Mouse (Mus musculus) bone marrow macrophage, adult 2 months (primary cell): ENCODE measurements around the gene Casc4. TPM values are rescaled to one million over a fixed set of nuclear protein-coding genes. Genes with fewer than 3 reads are reported as not detected.
"Not testable (repeated sequence)": the region's sequence is repeated elsewhere in the genome, so short reads cannot be mapped to it uniquely, and the experiment has no call there.

ENCODE experiments used
- H3K27ac ChIP-seq: 2 replicates; pipeline ENCODE4 v1.5.1; 2012; ENCODE audit warnings: low read depth, low read length; ENCODE audit not compliant: insufficient read depth
- H3K4me1 ChIP-seq: 2 replicates; pipeline ENCODE4 v1.6.1; 2012; ENCODE audit warnings: low read length; ENCODE audit not compliant: control insufficient read depth, insufficient read depth
- H3K4me3 ChIP-seq: 2 replicates; pipeline ENCODE4 v1.5.1; 2012; ENCODE audit warnings: mild to moderate bottlenecking, low read length, moderate library complexity; ENCODE audit not compliant: insufficient read depth
- CTCF ChIP-seq: IDR thresholded peaks from 2 replicates; pipeline ENCODE4 v1.5.1; 2012; ENCODE audit warnings: low read depth, mild to moderate bottlenecking, low read length, moderate library complexity
- POLR2A ChIP-seq: IDR thresholded peaks from 2 replicates; pipeline ENCODE4 v1.6.1; 2012; ENCODE audit warnings: mild to moderate bottlenecking, low read depth, low read length, borderline replicate concordance
- polyA plus RNA-seq: library from polyadenylated mRNA; stranded (reverse); fragments of >200 nt; gene quantifications from 2 replicates; pipeline ENCODE4 v1.2.4, GENCODE M21; 2012; ENCODE audit not compliant: missing spikeins, insufficient read depth, insufficient read length

Casc4 gene
- polyA plus RNA-seq, 1 experiment, result not detected

DNA sequence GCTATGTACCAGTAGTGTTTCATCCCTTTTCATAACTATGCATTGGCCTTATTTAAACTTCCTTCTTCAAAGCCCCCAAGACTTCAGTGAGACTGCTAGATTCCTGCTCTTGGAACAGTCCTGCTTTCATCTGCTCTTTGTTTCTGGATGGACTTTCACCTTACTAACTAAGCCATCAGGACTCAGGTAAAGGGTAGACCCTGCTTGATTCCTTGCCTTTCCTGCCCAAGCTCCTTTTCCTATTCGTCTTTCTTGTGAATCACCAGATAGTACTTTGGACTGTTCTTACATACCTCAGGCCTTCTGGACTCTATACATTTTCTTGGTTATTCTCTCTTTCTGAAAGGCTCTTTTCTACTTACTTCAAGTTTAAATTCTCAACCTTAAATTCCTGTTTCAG lies 30.1 kb downstream of the Casc4 start:
- TF ChIP-seq POLR2A (no peak), CTCF (no peak)
- no peak overlapping the region for H3K27ac ChIP-seq
- no peaks in the 10 kb centered on the region for H3K4me1 ChIP-seq
- no peak overlapping the region for H3K4me3 ChIP-seq

DNA sequence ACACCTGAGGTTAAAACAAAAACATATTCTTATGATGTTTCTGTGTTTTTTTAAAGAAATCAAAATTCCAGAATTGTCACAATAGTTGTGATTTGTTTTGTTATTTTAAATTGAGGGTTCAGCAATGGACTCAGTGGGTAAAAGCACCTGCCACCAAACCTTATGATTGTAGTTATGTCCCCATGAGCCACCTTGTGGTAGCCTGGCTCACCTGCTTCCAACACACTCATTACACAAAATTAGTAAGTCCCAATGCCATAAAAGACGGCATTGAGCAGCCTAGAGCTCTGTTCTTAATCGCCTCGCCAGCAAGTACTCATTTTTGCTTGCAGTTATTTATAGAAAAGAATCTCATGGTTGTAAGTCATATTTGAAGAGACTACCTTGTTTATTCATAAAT lies 43.2 kb downstream of the Casc4 start:
- H3K27ac ChIP-seq, result no peak overlapping the region
- H3K4me3 ChIP-seq, result no peak overlapping the region
- H3K4me1 ChIP-seq, result no peaks in the 10 kb centered on the region; the same call in 1 of the 2 replicates
- TF ChIP-seq CTCF, result no peak
- TF ChIP-seq POLR2A, result no peak

DNA sequence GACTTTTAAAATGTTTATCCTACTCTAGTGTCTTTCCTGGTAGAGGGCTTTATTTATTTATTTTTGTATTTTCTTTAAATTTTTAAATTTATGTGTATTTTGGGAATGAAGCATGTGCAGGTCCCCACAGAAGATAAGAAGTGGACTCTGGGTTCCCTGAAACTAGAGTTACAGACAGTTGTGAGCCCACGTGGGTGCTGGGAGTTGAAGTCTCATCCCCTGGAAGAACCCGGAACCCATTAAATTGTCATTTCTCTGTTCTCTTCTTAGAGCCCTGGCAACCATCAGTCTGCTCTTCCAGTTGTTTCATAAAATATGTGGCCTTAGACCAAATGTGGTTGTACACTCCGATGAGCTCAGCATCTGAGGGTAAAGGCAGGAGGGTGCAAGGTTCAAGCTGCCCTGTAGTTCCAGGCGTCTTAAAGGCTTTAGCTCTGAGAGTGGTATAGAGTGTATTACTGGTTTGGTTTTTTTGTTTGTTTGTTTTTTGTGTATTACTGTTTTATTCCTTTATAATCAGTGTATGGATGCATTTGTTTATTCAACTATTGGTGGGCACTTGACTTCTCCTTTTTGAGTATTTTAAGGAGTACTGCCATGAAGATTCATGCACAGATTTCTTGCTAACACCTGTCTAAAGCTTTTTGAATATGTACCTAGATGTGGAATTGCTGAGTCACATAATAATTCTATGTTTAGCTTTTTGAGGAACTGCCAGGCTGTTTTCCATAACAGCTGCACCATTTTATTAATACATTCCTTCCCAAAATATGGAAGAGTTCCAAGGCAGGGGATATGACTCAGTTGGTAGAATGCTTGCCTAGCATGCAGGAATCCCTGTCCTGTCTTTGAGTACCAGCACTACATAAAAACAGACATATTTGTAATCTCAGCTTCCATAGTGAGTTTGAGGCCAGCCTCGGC lies 49.5 kb downstream of the Casc4 start:
- H3K4me3 ChIP-seq, result no peak overlapping the region
- H3K27ac ChIP-seq, result no peak overlapping the region
- peaks cover 5% of the 10 kb centered on the region for H3K4me1 ChIP-seq
- TF ChIP-seq CTCF, result no peak
- TF ChIP-seq POLR2A, result no peak

DNA sequence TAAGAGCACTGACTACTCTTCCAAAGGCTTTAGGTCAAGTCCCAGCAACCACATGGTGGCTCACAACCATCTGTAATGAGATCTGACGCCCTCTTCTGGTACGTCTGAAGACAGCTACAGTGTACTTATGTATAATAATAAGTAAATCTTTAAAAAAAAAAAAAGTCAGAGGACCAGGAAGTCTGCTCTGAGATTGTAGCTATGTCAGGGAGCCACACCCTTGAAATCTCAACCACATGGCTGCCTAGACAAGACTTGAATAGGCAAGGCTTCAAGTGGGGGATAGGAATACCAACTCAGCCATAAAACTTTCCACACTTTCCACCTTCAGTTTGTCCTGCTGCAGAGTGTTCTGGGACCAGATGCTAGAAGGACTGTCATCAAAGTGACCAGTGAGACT lies 70.9 kb downstream of the Casc4 start:
- H3K4me1 ChIP-seq, H3K27ac ChIP-seq, H3K4me3 ChIP-seq: not testable (repeated sequence)

DNA sequence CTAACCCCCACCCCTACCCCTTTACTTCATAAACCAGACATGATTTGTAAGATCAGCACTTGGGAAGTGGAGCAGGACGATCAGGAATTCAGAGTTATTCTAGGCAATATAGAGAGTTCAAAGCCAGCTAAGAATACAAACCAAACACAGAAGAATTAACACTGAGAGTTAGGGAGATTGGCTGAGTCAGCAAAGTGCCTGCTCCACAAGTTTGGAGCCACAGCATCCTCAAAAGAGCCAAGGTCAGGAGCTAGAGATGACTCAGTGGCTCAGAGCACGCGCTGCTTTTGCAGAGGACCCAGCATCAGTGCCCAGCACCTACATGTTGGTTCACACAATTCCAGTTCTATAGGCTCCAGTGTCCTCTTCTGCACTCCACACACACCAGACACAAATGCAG lies 76.6 kb downstream of the Casc4 start:
- TF ChIP-seq POLR2A, result no peak
- TF ChIP-seq CTCF, result no peak
- Histone ChIP-seq H3K4me1 (no peaks in the 10 kb centered on the region), H3K4me3 (no peak overlapping the region), H3K27ac (no peak overlapping the region)

DNA sequence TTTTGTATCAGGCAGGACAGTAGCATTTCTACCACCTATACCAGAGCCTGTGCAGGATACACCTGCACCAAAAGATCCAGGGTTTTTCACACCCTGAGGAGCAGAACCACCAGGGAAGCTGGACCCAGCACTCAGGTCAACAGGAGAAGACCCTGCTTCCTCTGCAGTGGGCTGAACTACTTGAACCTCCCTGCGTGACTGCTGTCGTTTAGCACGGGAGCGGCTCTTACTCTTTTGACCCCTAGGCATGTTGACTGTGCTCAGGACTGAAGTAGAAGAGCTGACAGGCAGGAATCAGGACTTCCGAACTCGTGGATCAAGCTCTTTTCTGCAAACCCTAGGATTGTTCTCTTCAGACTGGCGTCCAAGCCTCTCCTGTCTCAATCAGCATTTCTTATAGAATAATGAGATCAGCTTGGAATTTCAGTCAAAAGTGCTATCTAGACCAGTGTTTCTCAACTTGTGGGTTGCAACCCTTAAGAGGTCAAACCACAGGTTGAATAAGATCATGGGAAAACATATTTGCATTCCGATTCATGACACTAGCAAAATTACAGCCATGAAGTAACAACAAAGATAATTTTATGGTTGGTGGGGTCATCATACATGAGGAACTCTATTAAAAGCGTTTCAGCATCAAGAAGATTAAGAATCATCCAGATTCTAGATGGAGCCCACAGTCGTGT lies 88.3 kb downstream of the Casc4 start:
- H3K27ac ChIP-seq, result peak overlapping the region; percentile 44

DNA sequence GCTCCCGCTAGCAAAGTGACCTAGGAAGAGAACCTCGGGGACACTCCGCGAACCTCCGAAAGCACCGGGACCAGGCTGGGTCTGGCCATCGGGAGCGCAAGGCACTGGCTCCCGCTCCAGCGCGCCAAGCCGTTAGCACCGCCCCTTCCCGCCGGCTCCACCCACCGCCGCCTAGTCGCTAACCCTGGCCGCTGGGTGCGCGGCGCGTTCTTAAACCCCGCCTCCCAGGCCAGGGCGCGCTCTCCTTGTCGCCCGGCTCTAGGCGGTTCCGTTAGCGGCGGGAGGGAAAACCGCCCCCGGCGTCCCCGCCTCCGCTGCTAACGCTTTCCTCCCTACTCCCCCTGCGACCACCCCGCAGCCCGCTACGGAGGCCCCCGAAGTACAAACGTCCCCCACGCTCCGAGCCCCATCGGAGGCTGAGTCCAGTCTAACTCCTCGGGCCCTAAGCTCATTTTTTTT lies 89.0 kb downstream of the Casc4 start, which contains the start of the genes Ctdspl2 and Mageb3:
Gene Ctdspl2, plus strand, starts transcription at position 237 of the 459 bp plus-strand sequence.
Gene Mageb3, minus strand, starts transcription at position 328 of the 459 bp plus-strand sequence.
- Histone ChIP-seq H3K4me1 (peaks cover 8% of the 10 kb centered on the region), H3K27ac (peak within 1 kb of the TSS; percentile 94), H3K4me3 (peak within 1 kb of the TSS; percentile 100)
- TF ChIP-seq POLR2A (no peak), CTCF (no peak)

More for the DNA sequence above, 88.3 kb downstream of the Casc4 start:
- Histone ChIP-seq H3K4me3 (peak overlapping the region; percentile 100), H3K4me1 (peaks cover 9% of the 10 kb centered on the region)
- TF ChIP-seq CTCF, result no peak
- TF ChIP-seq POLR2A, result no peak

DNA sequence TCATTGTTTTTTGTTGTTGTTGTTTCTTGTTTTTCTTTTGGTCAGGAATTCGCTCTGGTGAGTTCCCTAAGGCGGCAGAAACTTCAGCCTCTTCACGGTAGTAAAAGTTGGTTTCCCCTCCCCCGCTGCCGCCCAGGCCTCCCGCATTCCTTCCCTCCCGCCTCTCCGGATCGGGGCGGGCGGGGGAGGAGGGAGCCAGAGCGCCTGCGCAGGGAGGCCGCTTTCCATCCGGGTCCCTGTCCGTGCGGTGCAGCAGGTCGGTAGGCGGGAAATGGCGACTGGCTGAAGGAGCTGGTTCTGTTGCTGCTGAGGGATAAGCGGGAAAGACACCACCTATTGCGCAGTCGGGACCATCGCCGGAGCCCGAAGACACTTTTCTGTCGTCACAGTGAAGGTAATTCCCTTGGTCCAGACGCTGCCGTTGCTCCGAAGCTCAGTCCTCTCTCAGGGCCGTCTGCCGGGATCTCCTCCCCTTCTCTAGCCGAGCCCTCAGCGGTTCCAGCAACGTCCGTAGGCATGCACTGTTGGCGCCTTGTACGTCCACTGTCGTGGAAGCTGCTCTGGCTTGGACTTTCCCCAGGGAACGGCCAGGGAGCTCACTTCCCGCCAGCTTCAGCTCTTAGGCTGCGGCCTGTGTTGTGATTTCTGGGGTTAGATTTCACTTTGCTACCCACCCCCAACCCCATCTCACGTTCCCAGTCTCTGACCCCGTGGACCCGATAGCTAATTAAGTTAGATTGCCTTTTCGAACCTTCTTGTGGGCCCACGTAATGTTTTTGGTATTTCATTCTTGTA lies 89.7 kb downstream of the Casc4 start:
- TF ChIP-seq POLR2A, result no peak
- no peak for TF ChIP-seq CTCF
- peaks cover 8% of the 10 kb centered on the region for H3K4me1 ChIP-seq
- peak overlapping the region; percentile 100 for H3K4me3 ChIP-seq
- H3K27ac ChIP-seq, result peak overlapping the region; percentile 94

DNA sequence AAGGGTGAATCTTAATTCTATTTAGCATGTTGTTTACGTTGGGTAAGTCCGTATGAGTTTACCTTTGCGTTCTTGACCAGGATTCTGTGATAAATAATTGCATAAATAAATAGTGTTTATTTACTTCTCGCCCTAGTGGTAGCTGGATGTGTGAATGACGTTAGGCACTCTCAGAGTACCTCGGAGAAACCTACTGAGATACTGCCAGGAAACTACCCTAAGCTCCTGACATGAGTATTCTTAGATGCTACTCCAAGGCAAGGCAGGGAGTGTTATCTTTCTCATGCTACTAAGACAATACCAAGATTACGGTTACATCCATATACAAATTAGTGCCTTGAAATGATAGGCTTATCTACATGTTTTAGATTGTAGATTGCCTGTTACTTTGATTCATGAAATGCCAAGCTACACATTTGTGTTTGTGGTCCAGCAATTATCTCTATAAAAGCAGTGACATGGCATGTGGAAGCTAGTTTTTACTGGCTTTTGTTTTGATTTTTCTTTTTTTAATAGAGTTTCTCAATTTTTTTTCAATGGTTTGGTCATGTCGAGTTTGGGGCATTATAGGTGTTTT lies 90.5 kb downstream of the Casc4 start:
- H3K27ac ChIP-seq, result no peak overlapping the region
- H3K4me3 ChIP-seq, result peak overlapping the region; percentile 100
- TF ChIP-seq CTCF, result no peak
- no peak for TF ChIP-seq POLR2A
- H3K4me1 ChIP-seq, result peaks cover 8% of the 10 kb centered on the region

Other genes with a start within 250 kb of the Casc4 start
- not detected in 2 replicates for gene Frmd5, start 59.9 kb upstream of the Casc4 start, polyA plus RNA-seq
- gene Ctdspl2, start 89.0 kb downstream of the Casc4 start, polyA plus RNA-seq, result 22.1 and 23.8 TPM in 2 replicates
- not detected in 2 replicates for gene Mageb3, start 89.1 kb downstream of the Casc4 start, polyA plus RNA-seq
- 3.9 and 5.4 TPM in 2 replicates for gene Eif3j1, start 161.6 kb downstream of the Casc4 start, polyA plus RNA-seq